Comparison of ENCODE assay signal across 7 mouse cellular contexts in genomic region chr3:98013401-98014281, GRCm38 (mm10). TPM values are rescaled to one million over a fixed set of nuclear protein-coding genes. Genes with fewer than 3 reads are reported as not detected.
DNase-seq lines count a peak whose midpoint lies in the region; ATAC-seq lines count a peak whose summit lies in the region.

Gene Notch2 (plus strand): TSS chr3:98013527.

- H3K4me3 ChIP-seq in embryonic facial prominence, embryonic 10.5 days = peak within 1 kb of the TSS; percentile 86
- peak within 1 kb of the TSS; percentile 98 for H3K4me3 ChIP-seq in limb, embryonic 11.5 days (ENCODE audit: low read depth, low read length)
- H3K4me3 ChIP-seq in midbrain, embryonic 14.5 days (replicated peaks; ENCODE audit: low read depth, low read length) = peak within 1 kb of the TSS; percentile 81

- peak; percentile 94 for ATAC-seq in granulocyte monocyte progenitor cell, adult 5-6 weeks (replicated peaks; ENCODE audit: poor library complexity, severe bottlenecking)
- ATAC-seq in limb, embryonic 11.5 days (ENCODE audit: insufficient number of reproducible peaks, low FRiP score, low TSS enrichment, low read depth) = peak; percentile 93
- peak; percentile 87 for ATAC-seq in midbrain, embryonic 14.5 days (ENCODE audit: low FRiP score, low TSS enrichment)

- peaks cover 61% of the 10 kb centered on the region for H3K4me1 ChIP-seq in embryonic facial prominence, embryonic 10.5 days
- H3K4me1 ChIP-seq in limb, embryonic 11.5 days (ENCODE audit: control insufficient read depth, insufficient read depth, low read length) = peaks cover 24% of the 10 kb centered on the region
- H3K4me1 ChIP-seq in midbrain, embryonic 14.5 days (ENCODE audit: control insufficient read depth, insufficient read depth, low read length) = 0 out of 2 replicates have a peak, but pooled peaks cover 3% of the 10 kb centered on the region

- peak within 1 kb of the TSS; percentile 69 for H3K4me2 ChIP-seq in limb, embryonic 11.5 days (ENCODE audit: low read depth, severe bottlenecking)
- H3K4me2 ChIP-seq in midbrain, embryonic 14.5 days (ENCODE audit: low read length) = peak within 1 kb of the TSS; percentile 86

- H3K9ac ChIP-seq in limb, embryonic 11.5 days (ENCODE audit: low read length) = peak within 1 kb of the TSS; percentile 97
- peak within 1 kb of the TSS; percentile 59 for H3K9ac ChIP-seq in midbrain, embryonic 14.5 days (replicated peaks; ENCODE audit: low read length)

- H3K9me3 ChIP-seq in embryonic facial prominence, embryonic 10.5 days = no peaks in the 10 kb centered on the region
- no peaks in the 10 kb centered on the region for H3K9me3 ChIP-seq in limb, embryonic 11.5 days (ENCODE audit: control insufficient read depth, low read length)
- H3K9me3 ChIP-seq in midbrain, embryonic 14.5 days (ENCODE audit: control insufficient read depth, low read length) = no peaks in the 10 kb centered on the region

- H3K27me3 ChIP-seq in embryonic facial prominence, embryonic 10.5 days (replicated peaks; ENCODE audit: low read depth, poor library complexity, severe bottlenecking) = no peaks in the 10 kb centered on the region
- H3K27me3 ChIP-seq in limb, embryonic 11.5 days (ENCODE audit: control insufficient read depth, insufficient read depth, low read length) = no peaks in the 10 kb centered on the region
- H3K27me3 ChIP-seq in midbrain, embryonic 14.5 days (ENCODE audit: control insufficient read depth, insufficient read depth, low read length) = peaks cover 9% of the 10 kb centered on the region

- WGBS in embryonic facial prominence, embryonic 10.5 days = under 1% methylated on average over 95 of the region's 95 CpGs
- under 1% methylated on average over 77 of the region's 95 CpGs for WGBS in limb, embryonic 11.5 days
- under 1% methylated on average over 95 of the region's 95 CpGs for WGBS in midbrain, embryonic 14.5 days

- H3K27ac ChIP-seq in embryonic facial prominence, embryonic 10.5 days (replicated peaks) = peak within 1 kb of the TSS; percentile 97
- peak within 1 kb of the TSS; percentile 86 for H3K27ac ChIP-seq in limb, embryonic 11.5 days (replicated peaks; ENCODE audit: low read depth, low read length)
- H3K27ac ChIP-seq in midbrain, embryonic 14.5 days (replicated peaks; ENCODE audit: low read depth, low read length) = 0 out of 2 replicates have a peak within 1 kb of the TSS, but pooled peaks have one; percentile 20

- DNase-seq in adrenal gland, postnatal 10 days = peak; percentile 98
- DNase-seq in embryonic facial prominence, embryonic 10.5 days (ENCODE audit: low spot score) = peak; percentile 97
- DNase-seq in kidney, adult 18-20 months = peak; percentile 95
- peak; percentile 97 for DNase-seq in limb, embryonic 11.5 days (ENCODE audit: low spot score)
- DNase-seq in midbrain, embryonic 14.5 days = peak; percentile 97
- DNase-seq in spleen, adult 18-20 months = peak; percentile 90 to 96

- H3K36me3 ChIP-seq in embryonic facial prominence, embryonic 10.5 days (replicated peaks) = no peaks in the 10 kb centered on the region
- H3K36me3 ChIP-seq in limb, embryonic 11.5 days (ENCODE audit: control insufficient read depth, insufficient read depth, low read length) = no peaks in the 10 kb centered on the region
- H3K36me3 ChIP-seq in midbrain, embryonic 14.5 days (ENCODE audit: control insufficient read depth, insufficient read depth, low read length) = no peaks in the 10 kb centered on the region

RNA-seq across cellular contexts. Expression of gene Notch2, which starts in this region (rescaled TPM):
- total RNA-seq in adrenal gland, postnatal 10 days (2021) = 10 to 100 TPM; 37.0 to 48.5 TPM
- 22.0 and 23.2 TPM in 2 replicates for polyA plus RNA-seq in embryonic facial prominence, embryonic 10.5 days (2016; fragmentation: Nextera tagmentation; extraction: Ambion mirVana)
- total RNA-seq in granulocyte monocyte progenitor cell, adult 5-6 weeks (2014; fragmentation: Nextera tagmentation) = 27.9 TPM in 2 replicates
- total RNA-seq in granulocyte monocyte progenitor cell, adult 5-6 weeks (2017) = 23.1 and 31.3 TPM in 2 replicates
- 33.4 and 35.1 TPM in 2 replicates for polyA plus RNA-seq in limb, embryonic 11.5 days (2014; fragmentation: Nextera tagmentation; extraction: Ambion mirVana)
- polyA plus RNA-seq in midbrain, embryonic 14.5 days (2014; fragmentation: Nextera tagmentation; extraction: Ambion mirVana) = 5.2 and 10.8 TPM in 2 replicates

Comparison
In these comparisons a context has a peak if more than half of its experiments do, and no peak if none do; other contexts are left out.
1. Peak in every context shown above with its lines: DNase-seq, ATAC-seq, H3K4me3 ChIP-seq and H3K27ac ChIP-seq.
2. H3K27ac ChIP-seq: peak in every context shown above with its lines; median percentile 97 in embryonic facial prominence, embryonic 10.5 days; 86 in limb, embryonic 11.5 days; 20 in midbrain, embryonic 14.5 days.